Mouse (Mus musculus) liver, embryonic 16.5 days (tissue): ENCODE data around the gene Prss53. TPM values are rescaled to one million over a fixed set of nuclear protein-coding genes. Genes with fewer than 3 reads are reported as not detected.

Source experiments
- ATAC-seq: fragments of 200-750 bp; cut with Nextera tagmentation; 2 replicates; pipeline ENCODE4 v1.8.0; 2017; ENCODE audit warnings: low read depth, mild to moderate bottlenecking, moderate number of reproducible peaks, moderate library complexity
- H3K27ac ChIP-seq: fragments of 300-500 bp; sonication (generic); 2 replicates; pipeline ENCODE4 v1.5.1; 2014; ENCODE audit warnings: mild to moderate bottlenecking, low read length
- H3K27me3 ChIP-seq: fragments of 300-500 bp; sonication (generic); 2 replicates; pipeline ENCODE4 v1.6.1; 2014; ENCODE audit warnings: low read depth, low read length, mixed read lengths; ENCODE audit not compliant: control insufficient read depth, insufficient read depth
- H3K36me3 ChIP-seq: fragments of 300-500 bp; sonication (generic); 2 replicates; pipeline ENCODE4 v1.6.1; 2014; ENCODE audit warnings: mild to moderate bottlenecking; ENCODE audit not compliant: control insufficient read depth, insufficient read depth
- H3K4me1 ChIP-seq: fragments of 300-500 bp; sonication (generic); 2 replicates; pipeline ENCODE4 v1.6.1; 2014; ENCODE audit warnings: low read depth, low read length, mixed read lengths; ENCODE audit not compliant: control insufficient read depth
- H3K4me2 ChIP-seq: fragments of 300-500 bp; sonication (generic); 2 replicates; pipeline ENCODE4 v1.6.1; 2014; ENCODE audit warnings: low read depth, low read length, mixed read lengths
- H3K4me3 ChIP-seq: fragments of 300-500 bp; sonication (generic); 2 replicates; pipeline ENCODE4 v1.5.1; 2014; ENCODE audit warnings: low read depth, mild to moderate bottlenecking, low read length
- H3K9ac ChIP-seq: fragments of 300-500 bp; sonication (generic); 2 replicates; pipeline ENCODE4 v1.6.1; 2014; ENCODE audit warnings: low read depth, low read length
- H3K9me3 ChIP-seq: fragments of 300-500 bp; sonication (generic); replicated peaks from 2 replicates; pipeline ENCODE4 v1.6.1; 2016; ENCODE audit warnings: low read length; ENCODE audit not compliant: control insufficient read depth
- WGBS: fragments of 180-500 bp; shearing (Covaris S2); extraction: QIAGEN DNeasy Blood & Tissue Kit; methylation state at CpG from one replicate; pipeline ENCODE4 v1.1.7; 2014; ENCODE audit not compliant: insufficient replicate concordance; 5-methylcytosine and 5-hydroxymethylcytosine counted together
- polyA plus RNA-seq: library from polyadenylated mRNA; unstranded; fragments of >200 nt; fragmentation: Nextera tagmentation; extraction: Ambion mirVana; gene quantifications from 2 replicates; pipeline ENCODE4 v1.2.1, GENCODE M21; 2015

Prss53 gene
- polyA plus RNA-seq, 1 experiment from 2014 or later, result 0.41 TPM

DNA sequence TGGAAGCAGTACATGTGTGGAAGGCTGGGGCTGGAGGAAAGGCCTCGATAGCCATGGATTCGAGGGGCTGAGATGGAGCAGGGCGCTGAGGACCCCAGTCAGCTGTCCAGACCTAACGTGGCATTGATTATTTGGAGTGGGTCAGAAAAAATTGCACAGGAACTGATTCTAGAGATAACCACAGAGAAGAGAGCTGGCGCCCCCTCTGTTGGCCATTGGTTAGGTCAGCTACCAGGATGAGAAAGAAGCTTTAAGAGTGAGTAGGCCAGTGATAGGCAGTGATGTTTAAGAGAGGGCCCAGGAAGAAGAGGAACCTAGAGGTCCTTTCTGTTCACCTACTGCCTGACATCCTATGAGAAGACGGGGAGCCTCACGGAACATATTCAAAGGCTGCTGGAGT, 28.5 kb upstream of the Prss53 start:
- no peak for ATAC-seq

DNA sequence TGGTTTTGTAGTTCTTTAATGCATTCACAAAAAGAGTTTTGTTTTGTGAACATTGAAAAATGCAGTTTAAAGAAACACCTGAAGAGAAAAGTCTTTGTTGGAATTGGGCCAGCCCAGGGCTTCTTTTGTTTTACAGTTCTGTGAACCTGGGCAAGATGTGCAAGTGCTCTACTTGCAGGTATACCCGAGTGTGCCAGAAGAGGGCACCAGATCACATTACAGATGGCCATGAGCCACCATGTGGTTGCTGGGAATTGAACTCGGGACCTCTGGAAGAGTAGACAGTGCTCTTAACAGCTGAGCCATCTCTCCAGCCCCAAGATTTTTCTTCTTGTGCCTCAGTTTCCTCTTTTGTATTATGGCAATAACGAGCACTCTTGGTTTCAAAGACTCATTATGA, 27.4 kb upstream of the Prss53 start:
- no peak overlapping the region for H3K4me3 ChIP-seq
- WGBS, result 37% methylated on average over 3 of the region's 3 CpGs
- no peaks in the 10 kb centered on the region for H3K9me3 ChIP-seq
- H3K27ac ChIP-seq, result no peak overlapping the region
- H3K36me3 ChIP-seq, result peaks cover 5% of the 10 kb centered on the region; the same call in 1 of the 2 replicates
- no peaks in the 10 kb centered on the region for H3K27me3 ChIP-seq
- no peak overlapping the region for H3K4me2 ChIP-seq
- ATAC-seq, result no peak
- H3K9ac ChIP-seq, result no peak overlapping the region
- peaks cover 3% of the 10 kb centered on the region for H3K4me1 ChIP-seq

More for the DNA sequence above, 28.5 kb upstream of the Prss53 start:
- Histone ChIP-seq H3K36me3 (peaks cover 5% of the 10 kb centered on the region; the same call in 1 of the 2 replicates), H3K27me3 (no peaks in the 10 kb centered on the region), H3K9me3 (no peaks in the 10 kb centered on the region), H3K27ac (no peak overlapping the region), H3K4me3 (no peak overlapping the region), H3K4me1 (peaks cover 4% of the 10 kb centered on the region), H3K9ac (no peak overlapping the region), H3K4me2 (no peak overlapping the region)
- WGBS, result 56% methylated on average over 7 of the region's 7 CpGs

DNA sequence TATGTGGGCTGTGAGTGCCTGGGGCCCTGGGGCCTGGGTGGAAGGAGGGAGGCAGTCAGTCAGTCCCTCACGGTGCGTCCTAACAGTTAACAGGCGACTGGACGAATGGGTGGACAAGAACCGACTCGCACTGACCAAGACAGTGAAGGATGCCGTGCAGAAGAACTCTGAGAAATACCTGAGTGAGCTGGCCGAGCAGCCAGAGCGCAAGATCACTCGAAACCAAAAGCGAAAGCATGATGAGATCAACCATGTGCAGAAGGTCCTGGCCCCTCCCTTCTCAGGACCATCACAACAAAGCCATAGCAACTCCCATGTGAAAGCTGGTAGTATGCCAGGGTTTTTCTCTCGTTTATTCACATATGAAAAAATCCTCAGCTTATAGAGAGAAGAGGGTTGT, 24.5 kb upstream of the Prss53 start:
- no peaks in the 10 kb centered on the region for H3K27me3 ChIP-seq
- WGBS, result 83% methylated on average over 12 of the region's 12 CpGs
- ATAC-seq, result no peak
- H3K27ac ChIP-seq, result no peak overlapping the region
- H3K9me3 ChIP-seq, result no peaks in the 10 kb centered on the region
- H3K36me3 ChIP-seq, result peaks cover 5% of the 10 kb centered on the region; the same call in 1 of the 2 replicates
- no peak overlapping the region for H3K4me2 ChIP-seq
- no peak overlapping the region for H3K9ac ChIP-seq
- peaks cover 10% of the 10 kb centered on the region for H3K4me1 ChIP-seq
- no peak overlapping the region for H3K4me3 ChIP-seq

DNA sequence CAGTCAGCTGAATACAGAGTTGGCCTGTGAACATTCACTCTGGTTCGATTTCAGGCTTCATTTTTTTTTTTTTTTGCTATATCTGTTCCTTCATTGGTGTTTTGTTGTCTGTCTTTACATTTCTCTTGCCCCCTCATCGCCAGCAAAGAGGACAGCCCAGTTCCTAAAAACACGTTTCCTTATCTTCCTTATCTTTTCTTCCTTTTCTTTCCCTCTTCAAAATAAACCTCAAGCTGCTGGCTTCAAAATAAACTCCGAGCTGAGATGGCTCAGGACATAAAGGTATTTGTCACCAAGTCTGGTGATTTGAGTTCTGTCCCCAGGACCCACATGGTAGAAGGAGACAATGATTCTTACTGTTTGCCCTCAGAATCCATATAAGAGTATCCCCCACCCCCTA, 22.2 kb upstream of the Prss53 start:
- ATAC-seq, result no peak

DNA sequence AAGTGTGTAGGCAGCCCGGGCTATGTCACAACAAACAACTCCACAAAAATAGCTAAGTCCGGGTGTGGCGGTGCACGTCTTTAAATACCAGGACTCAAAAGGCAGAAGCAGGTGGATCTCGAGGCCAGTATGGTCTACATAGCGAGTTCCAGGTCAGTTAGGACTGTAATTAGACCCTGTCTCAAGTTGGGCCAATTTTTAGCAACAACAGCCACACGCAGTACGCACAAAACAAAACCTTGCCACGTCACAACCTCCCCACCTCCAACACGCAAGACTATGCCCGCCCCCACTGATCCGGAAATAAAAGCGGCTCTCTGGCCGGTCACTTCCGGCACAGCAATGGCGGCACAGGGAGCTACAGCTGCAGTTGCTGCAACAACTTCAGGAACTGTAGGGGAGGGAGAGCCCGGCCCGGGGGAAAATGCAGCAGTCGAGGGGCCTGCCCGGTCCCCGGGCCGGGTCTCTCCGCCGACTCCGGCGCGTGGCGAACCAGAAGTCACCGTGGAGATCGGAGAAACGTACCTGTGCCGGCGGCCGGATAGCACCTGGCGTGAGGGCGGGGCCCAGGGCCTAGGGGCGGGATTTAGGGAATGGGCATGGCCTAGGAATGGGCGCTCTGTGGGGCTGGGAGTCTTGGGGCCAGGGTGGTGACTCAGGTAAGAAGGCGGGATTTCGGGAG, 21.6 kb upstream of the Prss53 start, which contains the start of gene Kat8:
TSS of gene Kat8 (plus strand) at position 327 of the 682 bp plus-strand sequence.
- H3K27ac ChIP-seq, result peak within 1 kb of the TSS; percentile 82
- H3K4me1 ChIP-seq, result peaks cover 10% of the 10 kb centered on the region
- no peaks in the 10 kb centered on the region for H3K9me3 ChIP-seq
- H3K4me3 ChIP-seq, result peak within 1 kb of the TSS; percentile 88
- peak within 1 kb of the TSS; percentile 76 for H3K9ac ChIP-seq
- peak within 1 kb of the TSS; percentile 74 for H3K4me2 ChIP-seq
- WGBS, result under 1% methylated on average over 40 of the region's 40 CpGs
- H3K36me3 ChIP-seq, result peaks cover 24% of the 10 kb centered on the region
- peak; percentile 97 for ATAC-seq
- no peaks in the 10 kb centered on the region for H3K27me3 ChIP-seq

More for the DNA sequence above, 22.2 kb upstream of the Prss53 start:
- Histone ChIP-seq H3K27ac (peak overlapping the region; percentile 82), H3K36me3 (peaks cover 17% of the 10 kb centered on the region), H3K4me3 (peak overlapping the region; percentile 88), H3K27me3 (no peaks in the 10 kb centered on the region), H3K9me3 (no peaks in the 10 kb centered on the region), H3K4me1 (peaks cover 10% of the 10 kb centered on the region), H3K4me2 (peak overlapping the region; percentile 74), H3K9ac (peak overlapping the region; percentile 76)
- WGBS, result 3% methylated on average over 4 of the region's 4 CpGs

DNA sequence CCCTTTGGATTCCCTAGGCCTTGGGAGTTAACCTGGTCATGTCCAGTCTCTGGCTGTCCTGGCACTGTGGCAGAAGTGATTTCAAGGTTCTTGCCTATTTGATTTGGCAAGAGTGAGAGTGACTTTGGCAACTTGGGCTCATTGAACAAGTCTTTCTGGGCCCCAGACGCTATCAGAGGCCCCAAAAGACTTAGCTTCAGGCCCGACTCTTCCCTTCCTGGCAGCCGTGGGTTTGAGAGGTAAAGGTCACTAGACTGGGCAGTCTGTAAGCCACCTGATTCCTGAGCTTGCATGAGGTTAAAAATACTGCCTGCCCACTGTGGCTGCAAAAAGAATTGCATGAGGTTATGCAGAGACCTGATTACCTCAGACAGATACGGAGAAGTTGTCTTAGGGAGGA, 17.9 kb upstream of the Prss53 start:
- Histone ChIP-seq H3K27ac (no peak overlapping the region), H3K27me3 (no peaks in the 10 kb centered on the region), H3K4me3 (no peak overlapping the region), H3K4me1 (peaks cover 23% of the 10 kb centered on the region), H3K9ac (no peak overlapping the region), H3K9me3 (no peaks in the 10 kb centered on the region), H3K36me3 (peaks cover 40% of the 10 kb centered on the region), H3K4me2 (no peak overlapping the region)
- 73% methylated on average over 4 of the region's 4 CpGs for WGBS
- no peak for ATAC-seq

DNA sequence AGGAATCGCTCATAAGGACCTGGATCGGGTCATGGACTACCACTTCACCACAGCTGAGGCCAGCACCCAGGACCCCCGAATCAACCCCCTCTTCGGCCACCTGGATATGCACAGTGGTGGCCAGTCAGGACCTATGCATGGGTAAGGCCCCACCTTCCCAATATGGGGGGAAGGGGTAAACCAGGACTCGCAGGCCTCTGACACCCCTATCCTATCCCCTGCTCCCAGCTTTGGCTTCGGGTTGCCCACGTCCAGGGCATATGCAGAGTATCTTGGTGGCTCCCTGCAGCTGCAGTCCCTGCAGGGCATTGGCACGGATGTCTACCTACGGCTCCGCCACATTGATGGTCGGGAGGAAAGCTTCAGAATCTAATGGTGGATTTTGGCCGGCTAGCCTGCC, 17.2 kb upstream of the Prss53 start:
- H3K9ac ChIP-seq, result no peak overlapping the region
- H3K27me3 ChIP-seq, result no peaks in the 10 kb centered on the region
- ATAC-seq, result no peak
- no peaks in the 10 kb centered on the region for H3K9me3 ChIP-seq
- peaks cover 40% of the 10 kb centered on the region for H3K36me3 ChIP-seq
- WGBS, result 82% methylated on average over 12 of the region's 12 CpGs
- H3K27ac ChIP-seq, result no peak overlapping the region
- peaks cover 17% of the 10 kb centered on the region for H3K4me1 ChIP-seq
- no peak overlapping the region for H3K4me3 ChIP-seq
- no peak overlapping the region for H3K4me2 ChIP-seq

DNA sequence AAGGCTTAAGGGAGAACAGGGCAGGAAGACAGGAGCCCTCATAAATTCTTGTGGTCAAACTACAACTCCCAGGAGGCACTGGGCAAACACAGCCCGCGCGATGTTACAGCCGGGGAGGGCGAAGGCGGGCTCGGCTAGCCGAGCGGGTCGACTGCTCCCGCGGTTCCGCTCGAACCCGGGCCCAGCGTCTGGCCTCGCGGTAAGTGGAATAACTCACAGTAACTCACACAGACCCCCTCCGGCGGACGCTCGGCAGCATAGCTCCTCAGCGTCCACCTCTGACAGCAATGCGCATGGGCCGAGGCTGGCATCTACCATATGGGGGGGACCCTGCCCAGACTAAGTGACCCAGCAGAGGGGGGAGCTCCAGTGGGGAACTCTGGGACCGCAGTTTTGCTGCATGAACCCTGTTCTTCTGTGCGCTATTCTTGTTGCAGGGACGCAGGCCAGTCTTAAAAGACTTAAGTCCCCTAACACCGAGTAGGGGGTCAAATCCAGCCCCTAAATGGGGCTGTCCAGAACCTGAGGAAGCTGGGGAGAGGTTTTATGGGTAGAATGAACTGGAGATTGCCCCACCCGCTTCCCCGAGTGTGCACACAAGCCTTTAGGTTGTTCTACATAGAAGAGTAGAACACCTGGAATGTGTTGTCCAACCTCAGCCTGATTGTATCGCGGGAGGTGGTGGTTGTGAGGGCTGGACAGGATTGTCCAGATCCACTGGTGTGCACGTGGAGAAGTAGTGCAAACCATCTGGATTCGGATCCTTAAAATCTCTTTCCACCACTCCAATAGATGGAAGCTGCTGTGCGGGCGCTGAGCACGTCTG, 13.4 kb upstream of the Prss53 start, which contains the start of gene Bckdk:
TSS of gene Bckdk (plus strand) at position 112 of the 826 bp plus-strand sequence.
- peak within 1 kb of the TSS; percentile 86 for H3K27ac ChIP-seq
- H3K9ac ChIP-seq, result peak within 1 kb of the TSS; percentile 94
- H3K36me3 ChIP-seq, result peaks cover 33% of the 10 kb centered on the region
- H3K9me3 ChIP-seq, result no peaks in the 10 kb centered on the region
- no peaks in the 10 kb centered on the region for H3K27me3 ChIP-seq
- H3K4me2 ChIP-seq, result peak within 1 kb of the TSS; percentile 86
- peak; percentile 82 for ATAC-seq
- 7% methylated on average over 38 of the region's 38 CpGs for whole genome bisulfite sequencing
- peak within 1 kb of the TSS; percentile 87 for H3K4me3 ChIP-seq
- H3K4me1 ChIP-seq, result peaks cover 31% of the 10 kb centered on the region

DNA sequence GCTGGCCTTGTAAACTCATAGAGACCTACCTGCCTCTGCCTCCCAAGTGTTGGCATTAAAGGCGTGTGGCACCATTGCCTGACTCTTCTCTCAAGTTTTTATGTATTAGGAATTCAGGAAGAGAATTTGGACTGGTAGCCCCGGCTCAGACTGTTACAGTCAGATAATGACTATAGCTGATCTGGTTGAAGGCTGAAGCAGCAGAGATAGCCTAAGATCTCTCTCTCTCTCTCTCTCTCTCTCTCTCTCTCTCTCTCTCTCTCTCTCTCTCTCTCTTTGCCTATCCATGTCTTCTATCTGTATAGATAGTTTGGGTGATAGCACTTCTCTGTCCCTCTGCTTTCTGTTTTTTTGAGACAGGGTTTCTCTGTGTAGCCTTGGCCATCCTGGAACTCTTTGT, 11.0 kb upstream of the Prss53 start:
- H3K27me3 ChIP-seq, result no peaks in the 10 kb centered on the region
- no peaks in the 10 kb centered on the region for H3K9me3 ChIP-seq
- no peak overlapping the region for H3K9ac ChIP-seq
- H3K4me3 ChIP-seq, result no peak overlapping the region
- 49% methylated on average over 2 of the region's 2 CpGs for WGBS
- peaks cover 39% of the 10 kb centered on the region for H3K4me1 ChIP-seq
- H3K27ac ChIP-seq, result no peak overlapping the region
- H3K4me2 ChIP-seq, result no peak overlapping the region
- ATAC-seq, result no peak
- peaks cover 16% of the 10 kb centered on the region for H3K36me3 ChIP-seq
